Mouse (Mus musculus) myocyte (in vitro differentiated cells): ENCODE measurements around the gene Pdia4. TPM values are rescaled to one million over a fixed set of nuclear protein-coding genes. Genes with fewer than 3 reads are reported as not detected.

ENCODE experiments used
- H3K27me3 ChIP-seq: one replicate; pipeline ENCODE4 v1.6.1; 2011; ENCODE audit not compliant: control insufficient read depth, insufficient read depth, insufficient read length
- H3K36me3 ChIP-seq: one replicate; pipeline ENCODE4 v1.6.1; 2011; ENCODE audit not compliant: control insufficient read depth, insufficient read depth
- H3K4me2 ChIP-seq: one replicate; pipeline ENCODE4 v1.6.1; 2011; ENCODE audit warnings: low read depth, control low read depth
- H3K4me3 ChIP-seq: one replicate; pipeline ENCODE4 v1.5.1; 2011; ENCODE audit warnings: mild to moderate bottlenecking, control low read depth, moderate library complexity
- H3K79me2 ChIP-seq: one replicate; pipeline ENCODE4 v1.6.1; 2011; ENCODE audit not compliant: control insufficient read depth, insufficient read depth
- H3ac ChIP-seq: one replicate; pipeline ENCODE4 v1.6.1; 2011; ENCODE audit not compliant: control insufficient read depth, insufficient read length
- CEBPB ChIP-seq: IDR thresholded peaks from 2 replicates; pipeline ENCODE4 v1.6.1; 2011; ENCODE audit warnings: mild to moderate bottlenecking, moderate library complexity; ENCODE audit not compliant: poor library complexity, insufficient read depth, severe bottlenecking
- E2F4 ChIP-seq: IDR thresholded peaks from one replicate; pipeline ENCODE4 v1.6.1; 2011; ENCODE audit warnings: mild to moderate bottlenecking, control low read depth, moderate library complexity; ENCODE audit not compliant: insufficient read depth
- MAX ChIP-seq: IDR thresholded peaks from one replicate; pipeline ENCODE4 v1.6.1; 2011; ENCODE audit warnings: low read depth, mild to moderate bottlenecking, control low read depth
- MYOD1 ChIP-seq, 3 experiments: IDR thresholded peaks; one replicate each; pipeline ENCODE4 v1.6.1; 2011; ENCODE audit warnings: control low read depth in 2 of 3, low read depth in 2 of 3, mild to moderate bottlenecking in 2 of 3, moderate library complexity in 1 of 3; ENCODE audit not compliant: insufficient read length in 2 of 3, control insufficient read depth in 1 of 3
- MYOG ChIP-seq, 3 experiments: IDR thresholded peaks; one replicate each; pipeline ENCODE4 v1.6.1; 2011; ENCODE audit warnings: control low read depth in 2 of 3, low read depth in 2 of 3, mild to moderate bottlenecking in 2 of 3; ENCODE audit not compliant: insufficient read length in 2 of 3, control insufficient read depth in 1 of 3, insufficient read depth in 1 of 3
- POLR2A ChIP-seq: IDR thresholded peaks from one replicate; pipeline ENCODE4 v1.6.1; 2011; ENCODE audit warnings: low read depth, mild to moderate bottlenecking, control low read depth, moderate library complexity; ENCODE audit not compliant: insufficient read length
- POLR2AphosphoS2 ChIP-seq: IDR thresholded peaks from one replicate; pipeline ENCODE4 v1.6.1; 2011; ENCODE audit warnings: low read depth, control low read depth; ENCODE audit not compliant: insufficient read length
- REST ChIP-seq: IDR thresholded peaks from one replicate; pipeline ENCODE4 v1.6.1; 2011; ENCODE audit warnings: mild to moderate bottlenecking, control low read depth, moderate library complexity; ENCODE audit not compliant: insufficient read depth, insufficient read length
- SRF ChIP-seq: IDR thresholded peaks from one replicate; pipeline ENCODE4 v1.6.1; 2011; ENCODE audit warnings: low read depth; ENCODE audit not compliant: control insufficient read depth, insufficient read length
- TCF12 ChIP-seq: IDR thresholded peaks from one replicate; pipeline ENCODE4 v1.6.1; 2011; ENCODE audit warnings: mild to moderate bottlenecking, control low read depth; ENCODE audit not compliant: poor library complexity, insufficient read depth, severe bottlenecking
- TCF3 ChIP-seq: IDR thresholded peaks from one replicate; pipeline ENCODE4 v1.6.1; 2011; ENCODE audit warnings: low read depth, control low read depth; ENCODE audit not compliant: insufficient read length
- USF1 ChIP-seq: IDR thresholded peaks from one replicate; pipeline ENCODE4 v1.6.1; 2011; ENCODE audit warnings: low read depth, mild to moderate bottlenecking, control low read depth, moderate library complexity
- polyA plus RNA-seq: library from polyadenylated mRNA; unstranded; fragments of >200 nt; fragmentation: generic; extraction: Trizol; gene quantifications from one replicate; pipeline ENCODE4 v1.2.1, GENCODE M21; 2012; ENCODE audit warnings: missing spikeins

Gene Pdia4
- polyA plus RNA-seq, 1 experiment: 49.3 TPM

GRCm38 (mm10) chr6:47841831-47842230 lies 28.6 kb upstream of the Pdia4 start:
- H3K79me2 ChIP-seq: no peaks in the 10 kb centered on the region
- no peaks in the 10 kb centered on the region for H3K36me3 ChIP-seq
- no peak for TF ChIP-seq CEBPB
- no peak for TF ChIP-seq TCF12
- no peak for TF ChIP-seq MAX
- TF ChIP-seq TCF3: no peak
- TF ChIP-seq E2F4: no peak
- TF ChIP-seq USF1: no peak
- TF ChIP-seq POLR2AphosphoS2: no peak
- no peak for TF ChIP-seq MYOD1 (IDR thresholded peaks at IDR 0.05; ENCODE audit: control insufficient read depth in 1 of 3, insufficient read length in 2 of 3, low read depth in 2 of 3)
- TF ChIP-seq POLR2A: no peak
- no peak for TF ChIP-seq REST
- TF ChIP-seq MYOG (IDR thresholded peaks at IDR 0.05; ENCODE audit: control insufficient read depth in 1 of 3, insufficient read depth in 1 of 3, insufficient read length in 2 of 3, low read depth in 2 of 3): no peak
- no peak for TF ChIP-seq SRF

GRCm38 (mm10) chr6:47841077-47841476 lies 27.8 kb upstream of the Pdia4 start:
- no peak overlapping the region for H3K4me2 ChIP-seq

More at GRCm38 (mm10) chr6:47841831-47842230, 28.6 kb upstream of the Pdia4 start:
- H3ac ChIP-seq: no peak overlapping the region
- no peaks in the 10 kb centered on the region for H3K27me3 ChIP-seq
- H3K4me3 ChIP-seq: no peak overlapping the region
- H3K4me2 ChIP-seq: no peak overlapping the region

DNA sequence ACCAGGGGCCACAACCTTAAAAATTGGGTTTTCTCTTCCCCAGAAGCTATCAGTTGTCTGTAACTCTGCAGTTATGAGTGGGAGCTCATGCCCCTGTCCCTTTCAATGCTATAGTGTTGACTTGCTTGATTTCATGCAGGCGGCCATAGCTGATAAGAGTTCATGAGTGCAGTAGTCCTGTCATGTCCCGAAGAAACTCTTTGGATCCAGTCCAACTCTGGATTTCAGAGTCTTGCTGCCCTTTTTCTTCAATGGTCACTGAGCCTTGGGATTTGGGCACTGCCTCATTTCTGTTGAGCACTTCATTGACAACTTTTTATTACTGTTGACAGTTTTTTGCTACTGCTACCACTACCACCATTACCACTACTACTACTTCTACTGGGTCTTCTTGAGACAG lies 24.4 kb upstream of the Pdia4 start:
- H3K4me3 ChIP-seq: no peak overlapping the region
- no peak overlapping the region for H3K4me2 ChIP-seq
- H3K27me3 ChIP-seq: no peaks in the 10 kb centered on the region
- H3K79me2 ChIP-seq: peaks cover 5% of the 10 kb centered on the region
- no peaks in the 10 kb centered on the region for H3K36me3 ChIP-seq
- no peak overlapping the region for H3ac ChIP-seq
- TF ChIP-seq USF1 (no peak), MYOD1 (IDR thresholded peaks at IDR 0.05; ENCODE audit: control insufficient read depth in 1 of 3, insufficient read length in 2 of 3, low read depth in 2 of 3) (no peak), SRF (no peak), POLR2AphosphoS2 (no peak), TCF12 (no peak), TCF3 (no peak)

More at GRCm38 (mm10) chr6:47841077-47841476, 27.8 kb upstream of the Pdia4 start:
- peaks cover 5% of the 10 kb centered on the region for H3K79me2 ChIP-seq
- H3K4me3 ChIP-seq: no peak overlapping the region
- no peak overlapping the region for H3ac ChIP-seq
- TF ChIP-seq POLR2AphosphoS2 (no peak), TCF12 (no peak), POLR2A (no peak), CEBPB (no peak), MYOG (IDR thresholded peaks at IDR 0.05; ENCODE audit: control insufficient read depth in 1 of 3, insufficient read depth in 1 of 3, insufficient read length in 2 of 3, low read depth in 2 of 3) (no peak), MYOD1 (IDR thresholded peaks at IDR 0.05; ENCODE audit: control insufficient read depth in 1 of 3, insufficient read length in 2 of 3, low read depth in 2 of 3) (no peak)
- no peaks in the 10 kb centered on the region for H3K27me3 ChIP-seq
- H3K36me3 ChIP-seq: no peaks in the 10 kb centered on the region

DNA sequence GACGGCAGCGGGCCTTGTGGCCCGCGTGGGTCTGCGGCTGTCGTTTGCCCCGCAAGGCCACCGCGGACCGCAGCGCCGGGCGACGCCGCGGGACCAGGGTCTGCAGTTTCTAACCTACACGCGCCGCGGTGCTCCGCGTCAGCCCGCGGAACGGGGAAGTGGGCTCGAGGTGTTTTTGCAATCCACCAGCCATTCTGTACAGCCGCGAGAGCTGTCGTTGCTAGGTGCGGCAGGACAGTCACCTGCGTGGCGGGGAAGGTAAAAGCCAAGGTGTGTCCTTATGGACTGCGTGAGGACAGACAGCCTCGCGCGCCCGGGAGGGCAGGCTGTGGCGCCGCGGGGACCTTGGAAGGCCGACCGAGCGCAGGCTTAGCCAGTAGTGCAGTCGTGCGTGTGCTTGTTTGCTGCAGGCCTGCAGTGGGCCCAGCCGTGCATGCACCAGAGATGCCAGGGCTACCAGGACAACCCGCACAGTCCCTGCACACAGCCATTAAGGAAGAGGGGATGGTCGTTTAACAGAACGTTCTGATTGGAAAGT lies 22.8 kb upstream of the Pdia4 start:
- no peaks in the 10 kb centered on the region for H3K27me3 ChIP-seq
- no peaks in the 10 kb centered on the region for H3K36me3 ChIP-seq
- peaks cover 5% of the 10 kb centered on the region for H3K79me2 ChIP-seq
- TF ChIP-seq MYOG (IDR thresholded peaks at IDR 0.05; ENCODE audit: control insufficient read depth in 1 of 3, insufficient read depth in 1 of 3, insufficient read length in 2 of 3, low read depth in 2 of 3) (peak in 2 of 3 experiments; percentile 8 to 10), MYOD1 (IDR thresholded peaks at IDR 0.05; ENCODE audit: control insufficient read depth in 1 of 3, insufficient read length in 2 of 3, low read depth in 2 of 3) (peak in 1 of 3 experiments; percentile 1), TCF3 (no peak)
- H3K4me2 ChIP-seq: peak overlapping the region; percentile 71
- H3ac ChIP-seq: peak overlapping the region; percentile 32
- H3K4me3 ChIP-seq: peak overlapping the region; percentile 56

- H3ac ChIP-seq: peak within 1 kb of the TSS; percentile 32
- H3K27me3 ChIP-seq: no peaks in the 10 kb centered on the region
- no peak for TF ChIP-seq E2F4
- TF ChIP-seq POLR2A: peak; percentile 84
- TF ChIP-seq POLR2AphosphoS2: peak; percentile 64
- TF ChIP-seq MYOD1 (IDR thresholded peaks at IDR 0.05; ENCODE audit: control insufficient read depth in 1 of 3, insufficient read length in 2 of 3, low read depth in 2 of 3): peak in 2 of 3 experiments; percentile 66 to 76
- TF ChIP-seq MYOG (IDR thresholded peaks at IDR 0.05; ENCODE audit: control insufficient read depth in 1 of 3, insufficient read depth in 1 of 3, insufficient read length in 2 of 3, low read depth in 2 of 3): peak in 2 of 3 experiments; percentile 71 to 85
- TF ChIP-seq TCF12: no peak
- peak; percentile 18 for TF ChIP-seq SRF
- peak within 1 kb of the TSS; percentile 71 for H3K4me2 ChIP-seq
- no peaks in the 10 kb centered on the region for H3K36me3 ChIP-seq
- H3K79me2 ChIP-seq: peaks cover 5% of the 10 kb centered on the region
- peak within 1 kb of the TSS; percentile 56 for H3K4me3 ChIP-seq
These were observed 22.3 kb upstream of the Pdia4 start, which contains the start of gene Zfp398 for GRCm38 (mm10) chr6:47835482-47835983. Zfp398 (plus strand) TSS chr6:47835661.
